Mouse (Mus musculus): ENCODE results near the gene Rfx2.

Rfx2 gene

DNA sequence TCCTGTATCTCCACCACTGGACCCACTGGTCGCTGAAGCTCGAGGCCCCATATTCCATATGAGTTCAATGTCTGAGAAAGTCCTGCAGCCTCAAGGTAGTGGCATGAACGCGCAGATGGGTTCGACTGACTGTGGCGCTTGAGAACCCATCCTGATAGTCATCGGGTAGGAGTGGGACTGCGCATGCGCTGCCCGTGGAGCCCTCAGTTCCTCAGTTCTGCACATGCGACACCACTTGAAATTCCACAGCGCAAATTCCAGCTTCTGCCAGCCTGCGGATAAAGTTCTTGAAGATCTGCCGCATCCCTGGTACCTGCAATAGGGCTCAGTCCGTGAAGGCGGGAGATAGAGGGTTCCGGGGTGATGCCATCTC is 90.0 kb downstream of the Rfx2 start:
- DNase-seq: no peak

DNA sequence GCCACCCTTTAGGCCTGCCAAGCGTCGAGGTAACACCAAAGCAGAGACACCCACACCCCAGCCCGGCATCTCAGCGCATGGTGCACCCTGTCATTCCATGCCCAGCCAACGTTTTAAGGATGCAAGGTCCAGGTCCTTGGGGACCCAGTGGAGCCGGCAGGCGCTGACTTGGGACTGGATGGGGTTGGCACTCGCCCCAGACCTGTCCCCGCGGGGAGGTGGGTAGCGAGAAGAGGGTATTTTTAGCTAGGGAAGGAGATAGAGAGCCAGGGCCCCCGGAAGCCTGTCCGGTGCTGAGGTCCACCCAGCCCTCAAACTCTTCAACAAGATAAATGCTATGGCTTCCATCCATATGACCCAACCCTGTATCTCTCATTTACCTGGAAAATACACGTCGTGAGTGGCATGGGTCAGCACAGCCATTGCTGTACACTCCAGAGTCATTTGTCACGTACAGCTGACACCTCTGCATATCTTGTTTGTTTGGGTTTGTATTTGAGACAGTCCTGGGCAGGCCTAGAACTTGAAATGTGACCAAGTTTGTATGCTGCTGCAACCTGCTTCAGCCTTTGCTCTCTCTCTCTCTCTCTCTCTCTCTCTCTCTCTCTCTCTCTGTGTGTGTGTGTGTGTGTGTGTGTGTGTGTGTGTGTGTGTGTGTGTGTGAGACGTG is 90.6 kb downstream of the Rfx2 start:
- no peak for DNase-seq

DNA sequence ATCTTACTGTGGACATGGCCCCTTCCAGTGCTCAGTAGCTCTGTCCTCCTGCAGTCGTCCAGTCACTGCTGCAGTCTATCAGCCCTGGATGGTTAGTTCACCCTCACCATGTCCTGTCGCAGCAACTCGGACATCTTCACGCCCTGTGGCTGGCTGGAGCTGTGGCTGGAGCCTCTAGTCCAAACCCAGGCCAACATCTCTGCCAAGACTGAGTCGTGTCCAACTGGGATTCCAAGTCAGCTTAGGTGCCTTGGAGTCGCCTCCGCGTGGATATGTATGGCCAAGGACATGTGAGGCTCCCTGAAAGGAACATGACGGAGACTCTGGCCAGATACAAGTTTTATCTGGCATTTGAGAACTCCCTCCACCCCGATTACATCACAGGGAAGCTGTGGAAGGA is 92.6 kb downstream of the Rfx2 start:
- no peak for DNase-seq

DNA sequence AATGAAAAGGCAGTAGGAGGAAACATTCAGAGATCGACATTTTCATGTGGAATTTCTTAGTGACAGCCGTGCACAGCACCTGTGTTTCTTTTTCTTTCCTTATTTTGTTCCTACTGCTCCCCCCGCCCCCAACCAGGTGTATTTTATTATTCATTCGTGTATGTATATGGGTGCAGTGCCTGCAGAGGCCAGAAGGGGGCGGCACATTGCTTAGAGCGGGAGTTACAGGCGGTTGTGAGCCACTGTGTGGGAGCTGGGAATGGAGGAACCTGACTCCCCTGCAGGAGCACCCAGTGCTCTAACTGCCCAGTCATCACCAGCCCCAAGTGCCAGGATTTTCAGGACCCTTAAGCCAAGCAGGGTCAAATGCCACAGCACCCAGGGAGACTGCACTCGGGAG is 94.3 kb downstream of the Rfx2 start:
- DNase-seq: no peak

DNA sequence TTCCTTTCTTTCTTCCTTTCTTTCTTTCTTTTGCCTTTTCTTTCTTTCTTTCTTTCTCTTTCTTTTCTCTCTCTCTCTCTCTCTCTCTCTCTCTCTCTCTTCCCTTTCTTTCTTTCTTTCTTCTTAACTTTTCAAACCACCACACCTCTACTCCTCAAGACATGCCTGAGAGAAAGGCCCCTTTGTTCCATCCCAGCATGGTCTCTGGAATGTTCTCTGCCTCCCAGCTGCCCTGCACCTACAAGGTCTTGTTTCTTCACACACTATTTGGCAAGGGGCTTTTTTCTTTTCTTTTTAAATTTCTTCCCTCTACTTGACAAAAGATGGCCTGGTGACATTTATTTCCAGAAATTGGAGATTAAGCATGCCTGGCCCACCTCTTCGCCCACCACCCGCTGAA is 101.2 kb downstream of the Rfx2 start:
- DNase-seq: no peak

DNA sequence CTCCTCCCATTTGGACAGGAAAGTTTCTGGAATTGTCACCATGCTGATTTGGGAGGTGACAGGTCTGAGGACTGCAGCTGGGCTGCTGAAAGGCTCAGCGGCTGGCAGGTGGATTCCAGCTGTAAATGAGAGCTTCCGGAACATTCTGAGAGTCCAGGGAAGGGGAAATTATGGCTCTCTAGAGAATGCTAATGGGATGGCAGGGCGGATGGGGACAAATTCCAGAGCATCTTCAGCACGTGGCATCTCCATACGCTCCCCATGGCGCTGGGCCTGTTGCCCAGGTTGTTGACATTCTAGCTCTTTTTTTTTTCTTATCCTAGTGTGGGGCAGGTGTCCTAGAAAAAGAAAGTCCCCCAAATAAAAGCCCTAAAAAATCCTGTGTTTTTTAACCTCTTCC is 101.7 kb downstream of the Rfx2 start:
- DNase-seq: peak; percentile 40 to 57

DNA sequence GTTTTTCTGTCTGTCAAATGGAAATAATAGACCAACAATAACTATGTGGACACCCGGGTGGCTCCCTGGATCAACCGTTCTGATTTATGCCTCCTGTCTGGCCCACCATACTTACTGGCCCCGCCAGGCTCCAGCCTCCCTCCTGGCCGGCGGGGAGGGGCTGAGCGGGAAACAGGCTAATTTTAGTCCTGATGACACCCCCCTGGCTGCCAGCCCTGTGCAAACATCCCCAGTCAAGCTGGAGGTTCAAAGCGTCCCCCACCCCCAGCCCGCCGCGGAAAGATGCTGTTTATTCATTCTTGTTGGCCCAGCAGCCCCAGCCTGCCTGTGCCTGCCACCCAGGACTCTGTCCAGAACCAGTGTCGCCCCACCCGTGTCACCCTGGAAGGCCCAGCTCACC is 102.7 kb downstream of the Rfx2 start:
- DNase-seq: peak in 1 of 2 experiments; percentile 9

DNA sequence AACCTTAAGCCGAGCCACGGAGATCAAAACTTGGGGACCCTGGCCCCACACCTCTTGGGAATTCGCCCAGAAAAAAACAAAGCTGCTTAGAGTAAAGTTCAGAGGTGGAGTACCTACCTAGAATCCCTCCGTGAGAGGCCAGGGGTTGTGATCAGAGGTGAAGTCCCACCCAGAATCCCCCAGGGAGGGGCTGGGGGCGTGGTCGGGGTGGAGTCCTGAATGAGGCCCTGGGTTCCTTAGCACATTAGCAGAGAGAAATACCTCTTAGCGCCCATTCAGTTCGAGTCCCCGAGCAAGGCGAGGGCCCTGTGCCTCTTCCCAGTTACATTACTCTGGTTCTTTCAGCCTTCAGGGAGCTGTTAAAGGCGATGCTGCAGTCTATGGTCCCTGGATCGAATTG is 103.2 kb downstream of the Rfx2 start:
- DNase-seq: no peak

DNA sequence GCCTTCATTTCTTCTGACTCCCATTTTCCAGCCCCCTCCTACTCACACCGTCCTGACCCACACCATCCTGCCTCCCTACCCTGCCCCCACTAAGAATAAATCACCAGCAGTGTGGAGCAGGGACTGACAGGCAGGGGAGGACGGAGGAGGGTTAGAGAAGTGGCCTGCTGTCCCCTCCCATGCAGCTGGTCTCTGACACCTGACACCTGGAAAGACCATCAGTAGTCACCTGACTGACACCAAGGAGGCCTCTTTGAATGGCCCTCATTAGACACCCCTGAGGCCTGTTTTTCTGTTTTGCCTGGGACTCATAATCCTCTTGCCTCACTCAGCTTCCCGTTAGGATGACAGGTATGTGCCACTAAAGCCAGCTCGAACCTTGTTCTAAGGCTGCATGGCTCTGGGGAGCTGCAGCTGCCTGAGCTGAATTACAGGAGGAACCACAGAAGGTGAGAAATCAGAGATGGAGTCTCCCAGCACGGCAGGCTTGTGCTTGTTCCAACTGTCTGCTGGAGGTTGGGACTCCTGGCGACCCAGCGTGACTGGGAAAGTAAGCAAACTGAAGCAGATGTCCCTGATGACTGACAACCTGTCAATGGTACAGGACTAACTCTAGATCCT is 103.7 kb downstream of the Rfx2 start:
- DNase-seq: peak in 1 of 2 experiments; percentile 15

Measured in cerebellum, adult 18-20 months (tissue).